Mouse (Mus musculus): ENCODE data around the gene Uevld. TPM values are rescaled to one million over a fixed set of nuclear protein-coding genes. Genes with fewer than 3 reads are reported as not detected.

Gene Uevld
- total and polyA plus RNA-seq, 2 experiments, result 2.7 to 9.8 TPM

GRCm38 (mm10) chr7:46880992-46881391, 77.3 kb downstream of the Uevld start:
- Histone ChIP-seq H3K9ac (ENCODE audit: low read depth, low read length) (no peak overlapping the region), H3K36me3 (ENCODE audit: control insufficient read depth, insufficient read depth, low read length) (peaks cover 5% of the 10 kb centered on the region), H3K4me1 (ENCODE audit: control insufficient read depth, insufficient read depth, low read length) (peaks cover 6% of the 10 kb centered on the region; the same call in 1 of the 2 replicates), H3K79me2 (ENCODE audit: control insufficient read depth, insufficient read depth, low read length) (no peaks in the 10 kb centered on the region), H3K4me3 (ENCODE audit: insufficient read depth, low read depth, low read length) (no peak overlapping the region), H3K27ac (replicated peaks; ENCODE audit: insufficient read depth, low read depth, low read length) (no peak overlapping the region), H3K27me3 (ENCODE audit: control insufficient read depth, insufficient read depth, low read length) (no peaks in the 10 kb centered on the region)
- TF ChIP-seq CTCF (IDR thresholded peaks at IDR 0.05; ENCODE audit: low read depth, low read length), result no peak
- no peak for TF ChIP-seq POLR2A (IDR thresholded peaks at IDR 0.05; ENCODE audit: extremely low read depth, insufficient read depth, low read length)
- no peak for DNase-seq (ENCODE audit: extremely low read depth, low read depth, low spot score)
- WGBS, result 79% methylated on average over 2 of the region's 2 CpGs

DNA sequence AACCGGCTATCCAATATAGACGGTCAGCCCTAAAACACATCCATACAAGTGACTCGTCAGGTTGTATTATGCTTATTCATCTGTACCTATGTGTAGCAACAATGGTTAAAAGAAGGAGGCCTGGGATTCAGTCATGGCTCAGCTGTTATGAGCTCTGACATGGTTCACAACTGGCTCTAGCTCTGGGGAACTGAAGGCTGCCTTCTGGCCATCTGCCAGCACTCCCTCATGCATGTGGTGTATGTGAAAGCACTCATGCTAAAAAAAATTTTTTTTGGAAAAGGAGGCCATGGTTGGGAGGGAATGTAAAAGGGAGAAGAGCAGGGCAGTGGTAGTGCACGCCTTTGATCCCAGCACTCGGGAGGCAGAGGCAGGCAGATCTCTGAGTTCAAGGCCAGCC, 78.5 kb downstream of the Uevld start:
- peaks cover under 1% of the 10 kb centered on the region; the same call in 1 of the 2 replicates for H3K36me3 ChIP-seq (ENCODE audit: control insufficient read depth, insufficient read depth, low read length)
- H3K9ac ChIP-seq (ENCODE audit: low read depth, low read length), result no peak overlapping the region
- H3K4me3 ChIP-seq (ENCODE audit: insufficient read depth, low read depth, low read length), result no peak overlapping the region
- H3K79me2 ChIP-seq (ENCODE audit: control insufficient read depth, insufficient read depth, low read length), result no peaks in the 10 kb centered on the region
- no peak overlapping the region for H3K27ac ChIP-seq (replicated peaks; ENCODE audit: insufficient read depth, low read depth, low read length)
- WGBS, result 95% methylated on average over 5 of the region's 5 CpGs
- no peaks in the 10 kb centered on the region for H3K27me3 ChIP-seq (ENCODE audit: control insufficient read depth, insufficient read depth, low read length)
- no peak for DNase-seq (ENCODE audit: extremely low read depth, low read depth, low spot score)
- H3K4me1 ChIP-seq (ENCODE audit: control insufficient read depth, insufficient read depth, low read length), result peaks cover 6% of the 10 kb centered on the region; the same call in 1 of the 2 replicates
- no peak for TF ChIP-seq POLR2A (IDR thresholded peaks at IDR 0.05; ENCODE audit: extremely low read depth, insufficient read depth, low read length)
- no peak for TF ChIP-seq CTCF (IDR thresholded peaks at IDR 0.05; ENCODE audit: low read depth, low read length)

GRCm38 (mm10) chr7:46877255-46877654, 81.1 kb downstream of the Uevld start:
- no peak for DNase-seq (ENCODE audit: extremely low read depth, low read depth, low spot score)
- 75% methylated on average over 6 of the region's 6 CpGs for WGBS
- TF ChIP-seq CTCF (IDR thresholded peaks at IDR 0.05; ENCODE audit: low read depth, low read length) (no peak), POLR2A (IDR thresholded peaks at IDR 0.05; ENCODE audit: extremely low read depth, insufficient read depth, low read length) (no peak)
- H3K79me2 ChIP-seq (ENCODE audit: control insufficient read depth, insufficient read depth, low read length), result no peaks in the 10 kb centered on the region
- H3K4me1 ChIP-seq (ENCODE audit: control insufficient read depth, insufficient read depth, low read length), result peaks cover 6% of the 10 kb centered on the region; the same call in 1 of the 2 replicates
- no peaks in the 10 kb centered on the region for H3K36me3 ChIP-seq (ENCODE audit: control insufficient read depth, insufficient read depth, low read length)
- H3K27me3 ChIP-seq (ENCODE audit: control insufficient read depth, insufficient read depth, low read length), result no peaks in the 10 kb centered on the region
- H3K27ac ChIP-seq (replicated peaks; ENCODE audit: insufficient read depth, low read depth, low read length), result no peak overlapping the region
- no peak overlapping the region for H3K9ac ChIP-seq (ENCODE audit: low read depth, low read length)
- H3K4me3 ChIP-seq (ENCODE audit: insufficient read depth, low read depth, low read length), result no peak overlapping the region

DNA sequence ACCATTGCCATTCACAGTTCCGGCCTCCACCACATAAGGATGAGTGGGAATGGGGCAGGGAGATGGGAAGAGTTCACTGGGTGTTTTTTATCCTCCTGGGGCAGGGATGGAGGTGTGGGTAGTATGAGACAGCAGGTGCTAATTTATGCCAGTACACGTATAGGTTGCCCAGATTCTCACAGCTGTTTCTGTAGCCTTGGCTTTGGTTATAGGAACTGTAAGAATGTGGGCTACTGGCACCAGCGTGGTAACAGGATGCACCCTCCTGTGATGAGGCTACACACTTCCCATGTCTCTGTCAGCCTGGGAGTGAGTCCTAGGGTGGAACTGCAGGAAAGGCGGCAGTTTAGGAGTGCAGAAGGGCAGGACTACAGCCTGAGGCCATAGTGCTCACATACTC, 81.5 kb downstream of the Uevld start:
- Histone ChIP-seq H3K27ac (replicated peaks; ENCODE audit: insufficient read depth, low read depth, low read length) (no peak overlapping the region), H3K9ac (ENCODE audit: low read depth, low read length) (no peak overlapping the region), H3K27me3 (ENCODE audit: control insufficient read depth, insufficient read depth, low read length) (no peaks in the 10 kb centered on the region), H3K36me3 (ENCODE audit: control insufficient read depth, insufficient read depth, low read length) (no peaks in the 10 kb centered on the region), H3K4me3 (ENCODE audit: insufficient read depth, low read depth, low read length) (no peak overlapping the region), H3K4me1 (ENCODE audit: control insufficient read depth, insufficient read depth, low read length) (peaks cover 6% of the 10 kb centered on the region; the same call in 1 of the 2 replicates), H3K79me2 (ENCODE audit: control insufficient read depth, insufficient read depth, low read length) (no peaks in the 10 kb centered on the region)
- TF ChIP-seq CTCF (IDR thresholded peaks at IDR 0.05; ENCODE audit: low read depth, low read length), result no peak
- no peak for TF ChIP-seq POLR2A (IDR thresholded peaks at IDR 0.05; ENCODE audit: extremely low read depth, insufficient read depth, low read length)
- WGBS, result 80% methylated on average over 4 of the region's 4 CpGs
- DNase-seq (ENCODE audit: extremely low read depth, low read depth, low spot score), result no peak

Other genes with a start within 250 kb of the Uevld start
- 2.8 and 2.9 TPM in 2 replicates for gene Saal1, start 247.8 kb downstream of the Uevld start, total RNA-seq (2014; rRNA removed)
- 2.5 and 2.7 TPM in 2 replicates for gene Saal1, start 247.8 kb downstream of the Uevld start, polyA plus RNA-seq (2012; rRNA removed)
- gene Saa3, start 242.8 kb downstream of the Uevld start, total RNA-seq (2014; rRNA removed), result 7.8 and 10.1 TPM in 2 replicates
- gene Saa3, start 242.8 kb downstream of the Uevld start, polyA plus RNA-seq (2012; rRNA removed), result 3.5 and 3.8 TPM in 2 replicates
- gene Saa4, start 225.9 kb downstream of the Uevld start, total RNA-seq (2014; rRNA removed), result 74.2 and 103 TPM in 2 replicates
- 80.9 and 90.4 TPM in 2 replicates for gene Saa4, start 225.9 kb downstream of the Uevld start, polyA plus RNA-seq (2012; rRNA removed)
- gene Saa1, start 215.5 kb downstream of the Uevld start, total RNA-seq (2014; rRNA removed), result 18.9 and 23.7 TPM in 2 replicates
- gene Saa1, start 215.5 kb downstream of the Uevld start, polyA plus RNA-seq (2012; rRNA removed), result 22.0 and 30.0 TPM in 2 replicates
- gene Saa2, start 206.7 kb downstream of the Uevld start, total RNA-seq (2014; rRNA removed), result 16.0 and 25.5 TPM in 2 replicates
- gene Saa2, start 206.7 kb downstream of the Uevld start, polyA plus RNA-seq (2012; rRNA removed), result 12.5 and 13.3 TPM in 2 replicates
- gene Hps5, start 162.5 kb downstream of the Uevld start, total RNA-seq (2014; rRNA removed), result 11.3 and 11.8 TPM in 2 replicates
- 7.3 and 9.0 TPM in 2 replicates for gene Hps5, start 162.5 kb downstream of the Uevld start, polyA plus RNA-seq (2012; rRNA removed)
- 30.9 and 33.2 TPM in 2 replicates for gene Gtf2h1, start 162.4 kb downstream of the Uevld start, total RNA-seq (2014; rRNA removed)
- gene Gtf2h1, start 162.4 kb downstream of the Uevld start, polyA plus RNA-seq (2012; rRNA removed), result 6.3 and 6.7 TPM in 2 replicates
- gene Ldha, start 117.1 kb downstream of the Uevld start, total RNA-seq (2014; rRNA removed), result 442 and 520 TPM in 2 replicates
- gene Ldha, start 117.1 kb downstream of the Uevld start, polyA plus RNA-seq (2012; rRNA removed), result 594 and 718 TPM in 2 replicates
- not detected in 2 replicates for gene Ldhc, start 97.3 kb downstream of the Uevld start, total RNA-seq (2014; rRNA removed)
- not detected in 2 replicates for gene Ldhc, start 97.3 kb downstream of the Uevld start, polyA plus RNA-seq (2012; rRNA removed)
- 19.5 and 20.3 TPM in 2 replicates for gene Tsg101, start 38.6 kb downstream of the Uevld start, total RNA-seq (2014; rRNA removed)
- gene Tsg101, start 38.6 kb downstream of the Uevld start, polyA plus RNA-seq (2012; rRNA removed), result 33.4 and 43.6 TPM in 2 replicates
- gene Gm9999, start 25.1 kb upstream of the Uevld start, total RNA-seq (2014; rRNA removed), result not detected in 2 replicates
- not detected in 2 replicates for gene Gm9999, start 25.1 kb upstream of the Uevld start, polyA plus RNA-seq (2012; rRNA removed)
- gene Spty2d1, start 49.9 kb upstream of the Uevld start, total RNA-seq (2014; rRNA removed), result 7.5 and 7.6 TPM in 2 replicates
- 2.9 and 3.2 TPM in 2 replicates for gene Spty2d1, start 49.9 kb upstream of the Uevld start, polyA plus RNA-seq (2012; rRNA removed)
- gene Tmem86a, start 92.1 kb upstream of the Uevld start, total RNA-seq (2014; rRNA removed), result 5.7 and 7.0 TPM in 2 replicates
- gene Tmem86a, start 92.1 kb upstream of the Uevld start, polyA plus RNA-seq (2012; rRNA removed), result 9.1 and 16.1 TPM in 2 replicates
- not detected in 2 replicates for gene Ptpn5, start 175.2 kb upstream of the Uevld start, total RNA-seq (2014; rRNA removed)
- gene Ptpn5, start 175.2 kb upstream of the Uevld start, polyA plus RNA-seq (2012; rRNA removed), result 0.02 TPM in 1 of 2 replicates, not detected in the other
- not detected in 2 replicates for gene Mrgpra6, start 246.4 kb upstream of the Uevld start, total RNA-seq (2014; rRNA removed)
- gene Mrgpra6, start 246.4 kb upstream of the Uevld start, polyA plus RNA-seq (2012; rRNA removed), result not detected in 2 replicates

Data from liver, adult 2 months (tissue).